Mouse (Mus musculus) large intestine, adult 2 months (tissue): Measurements from ENCODE around the gene Tmem59. TPM values are rescaled to one million over a fixed set of nuclear protein-coding genes. Genes with fewer than 3 reads are reported as not detected.

Experiments used
- DNase-seq: peaks from one replicate; pipeline ENCODE4 v3.0.0-alpha.2; 2012; ENCODE audit warnings: low read depth, low spot score
- WGBS: fragments of 180-500 bp; shearing (Covaris S2); methylation state at CpG from one replicate; pipeline ENCODE4 v1.1.7; 2018; 5-methylcytosine and 5-hydroxymethylcytosine counted together
- polyA plus RNA-seq: library from polyadenylated mRNA; depleted of rRNA; stranded (reverse); fragments of >200 nt; gene quantifications from 2 replicates; pipeline ENCODE4 v1.2.3, GENCODE M21; 2012

Gene Tmem59
- polyA plus RNA-seq, 1 experiment: 334 TPM

- no peak for DNase-seq
- WGBS: under 1% methylated on average over 47 of the region's 47 CpGs
These were observed 761 bp downstream of the Tmem59 start, which contains the start of gene Tceanc2 for GRCm38 (mm10) chr4:107178830-107179490. Tceanc2 (minus strand) TSS chr4:107179116.

DNA sequence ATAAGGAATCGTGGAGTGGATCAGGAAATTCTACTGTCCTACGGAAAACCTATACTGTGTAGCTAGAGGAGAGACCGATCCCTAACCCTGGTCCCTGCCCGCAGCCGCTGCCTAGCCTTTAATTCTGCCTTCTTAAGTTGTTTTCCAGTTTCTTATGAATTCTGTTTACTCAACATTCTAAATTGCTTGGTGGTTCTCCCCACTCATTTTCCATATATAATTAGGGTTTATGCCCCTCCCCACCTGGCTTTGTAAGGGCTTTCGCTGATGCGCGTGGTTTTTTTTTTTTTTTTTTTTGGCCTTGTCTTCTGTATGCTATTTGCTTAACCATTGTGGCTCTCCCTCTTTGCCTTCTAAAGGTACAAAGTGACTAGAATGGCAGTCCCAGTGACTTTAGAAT is 1.4 kb downstream of the Tmem59 start:
- DNase-seq: no peak
- WGBS: under 1% methylated on average over 8 of the region's 8 CpGs

GRCm38 (mm10) chr4:107180746-107181145 is 2.5 kb downstream of the Tmem59 start:
- DNase-seq: no peak

DNA sequence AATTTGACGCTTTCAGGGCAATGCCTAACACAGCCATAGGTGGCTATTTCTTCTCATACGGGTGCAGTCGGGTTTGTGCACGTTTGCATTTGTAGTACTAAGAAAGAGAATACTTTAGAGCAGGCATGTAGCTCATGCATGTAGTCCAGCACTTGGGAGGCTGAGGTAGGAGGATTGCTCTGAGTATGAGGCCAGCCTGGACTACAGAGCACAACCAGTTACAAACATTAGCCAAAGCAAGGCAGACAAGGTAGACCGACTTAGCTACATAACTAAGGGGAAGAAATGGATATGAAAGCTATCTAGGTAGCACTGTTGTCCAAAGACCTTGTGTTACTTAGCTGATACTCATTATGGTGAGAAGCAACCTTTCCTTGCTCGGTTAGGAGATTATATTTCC is 3.7 kb downstream of the Tmem59 start:
- 66% methylated on average over 6 of the region's 6 CpGs for WGBS
- no peak for DNase-seq

GRCm38 (mm10) chr4:107182796-107183195 is 4.6 kb downstream of the Tmem59 start:
- no peak for DNase-seq
- WGBS: 40% methylated on average over 2 of the region's 2 CpGs

- no peak for DNase-seq
- 49% methylated on average over 4 of the region's 4 CpGs for WGBS
These were observed 5.0 kb downstream of the Tmem59 start for GRCm38 (mm10) chr4:107183203-107183602.

- 75% methylated on average over 3 of the region's 3 CpGs for WGBS
- no peak for DNase-seq
These were observed 7.5 kb downstream of the Tmem59 start for GRCm38 (mm10) chr4:107185703-107186102.

GRCm38 (mm10) chr4:107193841-107194240 is 15.6 kb downstream of the Tmem59 start:
- no peak for DNase-seq
- 95% methylated on average over 3 of the region's 3 CpGs for WGBS

GRCm38 (mm10) chr4:107196454-107196853 is 18.3 kb downstream of the Tmem59 start:
- no peak for DNase-seq
- 84% methylated on average over 2 of the region's 2 CpGs for WGBS

DNA sequence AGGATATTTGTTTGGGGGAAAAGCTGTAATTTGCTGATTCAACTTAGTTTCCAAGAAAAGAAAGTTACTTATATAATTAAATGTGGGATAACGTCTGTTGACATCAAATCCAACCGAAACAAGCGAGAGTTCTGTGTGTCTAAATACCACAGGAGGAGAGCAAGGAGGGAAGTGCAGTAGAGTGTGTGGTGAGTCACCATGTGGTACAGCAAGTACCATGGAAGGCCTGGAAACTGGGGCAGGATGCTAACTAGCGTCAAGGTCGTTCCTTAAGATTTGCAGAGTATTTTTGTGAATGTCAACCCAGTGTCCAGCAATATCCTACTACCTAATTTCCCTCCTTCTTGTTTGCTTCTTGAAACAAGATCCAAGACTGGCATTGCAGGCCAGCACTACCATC is 19.9 kb downstream of the Tmem59 start:
- no peak for DNase-seq
- 93% methylated on average over 5 of the region's 5 CpGs for WGBS

DNA sequence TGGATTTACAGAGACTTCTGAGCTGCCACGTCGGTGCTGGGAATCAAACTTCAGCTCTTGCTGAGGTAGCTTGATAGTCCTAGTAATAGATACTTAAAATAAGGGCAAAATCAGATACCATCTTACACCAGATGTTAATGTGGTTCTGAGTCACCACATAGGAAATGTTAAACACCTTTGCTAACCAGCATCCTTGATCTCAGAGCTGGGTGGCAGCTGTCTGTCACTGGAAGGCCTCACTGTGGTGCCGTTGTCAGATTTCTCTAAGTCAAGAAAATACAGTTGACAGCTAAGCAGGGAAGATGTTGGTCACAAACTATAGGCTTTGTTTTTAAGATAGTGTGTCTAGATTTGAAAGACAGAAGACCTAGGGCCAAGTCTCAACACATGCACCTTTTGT is 23.6 kb downstream of the Tmem59 start:
- no peak for DNase-seq
- 93% methylated on average over 3 of the region's 3 CpGs for WGBS

GRCm38 (mm10) chr4:107203001-107203400 is 24.8 kb downstream of the Tmem59 start:
- no peak for DNase-seq
- WGBS: 66% methylated on average over 7 of the region's 7 CpGs

GRCm38 (mm10) chr4:107207016-107207415 is 28.8 kb downstream of the Tmem59 start:
- no peak for DNase-seq
- 98% methylated on average over 2 of the region's 2 CpGs for WGBS

- WGBS: 89% methylated on average over 3 of the region's 3 CpGs
- DNase-seq: no peak
These were observed 30.7 kb downstream of the Tmem59 start, which contains the start of gene Ldlrad1 for GRCm38 (mm10) chr4:107208880-107209279. Ldlrad1 (plus strand) TSS chr4:107209180.

GRCm38 (mm10) chr4:107210483-107211097 is 32.4 kb downstream of the Tmem59 start:
- 21% methylated on average over 5 of the region's 5 CpGs for WGBS
- DNase-seq: no peak

- no peak for DNase-seq
These were observed 33.3 kb downstream of the Tmem59 start for GRCm38 (mm10) chr4:107211465-107211864.

GRCm38 (mm10) chr4:107211936-107212335 is 33.7 kb downstream of the Tmem59 start:
- DNase-seq: no peak
- 79% methylated on average over 5 of the region's 5 CpGs for WGBS

More at GRCm38 (mm10) chr4:107211465-107211864, 33.3 kb downstream of the Tmem59 start:
- WGBS: 28% methylated on average over 4 of the region's 4 CpGs

GRCm38 (mm10) chr4:107213279-107214011 is 35.2 kb downstream of the Tmem59 start:
- no peak for DNase-seq
- 46% methylated on average over 12 of the region's 12 CpGs for WGBS

GRCm38 (mm10) chr4:107217574-107217973 is 39.4 kb downstream of the Tmem59 start:
- DNase-seq: no peak
- 58% methylated on average over 9 of the region's 9 CpGs for WGBS

DNA sequence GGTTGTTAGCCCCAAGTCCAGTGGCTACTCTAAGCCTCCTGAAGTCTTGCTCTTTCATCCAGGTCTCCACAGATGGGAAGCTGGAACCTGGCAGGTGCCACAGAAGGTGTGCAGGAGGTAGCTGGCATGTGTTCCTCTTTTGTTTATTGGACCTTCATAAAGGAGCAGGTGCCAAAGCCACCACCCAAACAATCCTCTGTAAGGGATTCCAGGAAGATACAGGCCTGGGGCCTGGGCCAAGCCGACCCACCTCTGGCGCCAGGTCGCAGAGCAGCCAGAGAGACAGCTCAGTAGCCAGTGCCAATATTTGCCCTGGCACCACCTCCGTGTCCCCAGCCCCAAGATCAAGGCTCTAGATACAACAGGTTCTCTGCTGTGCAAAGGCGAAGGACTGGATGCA is 43.3 kb downstream of the Tmem59 start:
- DNase-seq: peak; percentile 58
- WGBS: 29% methylated on average over 5 of the region's 5 CpGs
